Mouse (Mus musculus) gastrocnemius, adult 2 months (tissue): ENCODE results near the gene Dpep1. TPM values are rescaled to one million over a fixed set of nuclear protein-coding genes. Genes with fewer than 3 reads are reported as not detected.

Experiments
- DNase-seq: peaks from one replicate; pipeline ENCODE4 v3.0.0; 2022
- H3K27ac ChIP-seq: fragments of 200-600 bp; 2 replicates; pipeline ENCODE4 v1.8.1; 2022; ENCODE audit warnings: mild to moderate bottlenecking
- H3K4me3 ChIP-seq: fragments of 200-600 bp; 2 replicates; pipeline ENCODE4 v1.8.1; 2022; ENCODE audit warnings: mild to moderate bottlenecking, moderate library complexity
- CTCF ChIP-seq: fragments of 200-600 bp; IDR thresholded peaks from 2 replicates; pipeline ENCODE4 v1.8.1; 2022; ENCODE audit warnings: antibody characterized with exemption, mild to moderate bottlenecking, moderate library complexity
- intact Hi-C: fragments of 180-260 bp; cut with DNase I; formaldehyde crosslinking; loops from one replicate; pipeline ENCODE4 v1.15.1; 2025
- long read RNA-seq, 2 experiments: library from polyadenylated mRNA; stranded (forward); transcript quantifications; one replicate each; pipeline ENCODE4 v2.0.0; 2021
- total RNA-seq, 2 experiments: library from RNA; stranded (reverse); gene quantifications; 2 replicates each; pipeline ENCODE4 v1.2.3; 2021

Gene Dpep1
- total RNA-seq = 10 to 100 TPM; 13.6 to 16.7 TPM
- long read RNA-seq, experiment 1, transcript Dpep1-201 (11 exons, 2,236 nt) = major isoform, 21 of 27 reads
- long read RNA-seq, experiment 1, partial matches to known transcripts = 3 of 27 reads
- long read RNA-seq, experiment 1, other reads (novel, unspliced or antisense) = 3 of 27 reads
- long read RNA-seq, experiment 2, transcript Dpep1-201 (11 exons, 2,236 nt) = major isoform, 10 of 15 reads
- long read RNA-seq, experiment 2, partial matches to known transcripts = 0 of 15 reads
- long read RNA-seq, experiment 2, other reads (novel, unspliced or antisense) = 5 of 15 reads

- intact Hi-C loops = loop anchor here (2.0 kb wide), 1 partner anchor 31 kb away; no protein-coding TSS in a partner anchor
- DNase-seq = peak; percentile 76
- H3K27ac ChIP-seq = peak within 1 kb of the TSS; percentile 84
- H3K4me3 ChIP-seq = peak within 1 kb of the TSS; percentile 64
- TF ChIP-seq CTCF = no peak
Observed at GRCm38 (mm10) chr8:123185566-123186409, at the start of gene Dpep1. Gene Dpep1, plus strand, starts transcription at chr8:123186242.

- DNase-seq = no peak
- H3K4me3 ChIP-seq = no peak overlapping the region
- H3K27ac ChIP-seq = peak overlapping the region; percentile 21; the same call in 1 of the 2 replicates
- no peak for TF ChIP-seq CTCF
- intact Hi-C loops = no loop called here
Observed at GRCm38 (mm10) chr8:123136287-123136686, 49.8 kb upstream of the Dpep1 start.

GRCm38 (mm10) chr8:123137645-123138077, 48.4 kb upstream of the Dpep1 start:
- TF ChIP-seq CTCF = no peak
- Histone ChIP-seq H3K4me3 (no peak overlapping the region), H3K27ac (peak overlapping the region; percentile 16; the same call in 1 of the 2 replicates)
- intact Hi-C loops = no loop called here
- DNase-seq = no peak

- no peak for TF ChIP-seq CTCF
- intact Hi-C loops = no loop called here
- Histone ChIP-seq H3K27ac (no peak overlapping the region), H3K4me3 (no peak overlapping the region)
- DNase-seq = no peak
Observed at GRCm38 (mm10) chr8:123138741-123139140, 47.3 kb upstream of the Dpep1 start.

- peak; percentile 64 for DNase-seq
- intact Hi-C loops = no loop called here
Observed at GRCm38 (mm10) chr8:123141741-123142462, 44.1 kb upstream of the Dpep1 start.

GRCm38 (mm10) chr8:123145279-123145678, 40.8 kb upstream of the Dpep1 start:
- intact Hi-C loops = loop anchor here (2.0 kb wide), 1 partner anchor 46 kb away; no protein-coding TSS in a partner anchor
- DNase-seq = peak; percentile 80

More at GRCm38 (mm10) chr8:123141741-123142462, 44.1 kb upstream of the Dpep1 start:
- Histone ChIP-seq H3K4me3 (no peak overlapping the region), H3K27ac (peak overlapping the region; percentile 59)
- no peak for TF ChIP-seq CTCF

GRCm38 (mm10) chr8:123146390-123146789, 39.7 kb upstream of the Dpep1 start:
- no peak overlapping the region for H3K4me3 ChIP-seq
- H3K27ac ChIP-seq = peak overlapping the region; percentile 63
- DNase-seq = peak; percentile 44
- intact Hi-C loops = no loop called here
- TF ChIP-seq CTCF = no peak

More at GRCm38 (mm10) chr8:123145279-123145678, 40.8 kb upstream of the Dpep1 start:
- H3K27ac ChIP-seq = peak overlapping the region; percentile 63
- TF ChIP-seq CTCF = peak; percentile 58
- H3K4me3 ChIP-seq = no peak overlapping the region

- Histone ChIP-seq H3K27ac (no peak overlapping the region), H3K4me3 (no peak overlapping the region)
- intact Hi-C loops = no loop called here
- no peak for TF ChIP-seq CTCF
- no peak for DNase-seq
Observed at GRCm38 (mm10) chr8:123150737-123151171, 35.3 kb upstream of the Dpep1 start.

GRCm38 (mm10) chr8:123155177-123155576, 30.9 kb upstream of the Dpep1 start:
- DNase-seq = peak; percentile 29
- no peak overlapping the region for H3K4me3 ChIP-seq
- H3K27ac ChIP-seq = no peak overlapping the region
- TF ChIP-seq CTCF = peak; percentile 56
- intact Hi-C loops = loop anchor here (2.0 kb wide), 1 partner anchor 30 kb away; no protein-coding TSS in a partner anchor

- DNase-seq = no peak
- no peak for TF ChIP-seq CTCF
- Histone ChIP-seq H3K4me3 (no peak overlapping the region), H3K27ac (no peak overlapping the region; the same call in 1 of the 2 replicates)
- intact Hi-C loops = no loop called here
Observed at GRCm38 (mm10) chr8:123156070-123156773, 29.8 kb upstream of the Dpep1 start.

- intact Hi-C loops = no loop called here
- Histone ChIP-seq H3K4me3 (peak within 1 kb of the TSS; percentile 40), H3K27ac (peak within 1 kb of the TSS; percentile 16)
- no peak for DNase-seq
- no peak for TF ChIP-seq CTCF
Observed at GRCm38 (mm10) chr8:123157888-123158465, 28.1 kb upstream of the Dpep1 start, which contains the start of gene Sult5a1. Gene Sult5a1, minus strand, starts transcription at chr8:123158315.
